Mouse (Mus musculus) MEL (cell line): ENCODE data around the gene Tldc2. TPM values are rescaled to one million over a fixed set of nuclear protein-coding genes. Genes with fewer than 3 reads are reported as not detected.

Source experiments
- DNase-seq: peaks from one replicate; pipeline ENCODE4 v3.0.0; 2011; ENCODE audit warnings: low read depth, low spot score
- H3K27ac ChIP-seq: 2 replicates; pipeline ENCODE4 v1.5.1; 2012; ENCODE audit warnings: low read depth, mild to moderate bottlenecking, control low read depth, low read length, moderate library complexity; ENCODE audit not compliant: control insufficient read depth
- H3K27me3 ChIP-seq, 2 experiments: fragments of 150-350 bp in 1 of 2; sonication (generic) in 1 of 2; 2 replicates each; pipeline ENCODE4 v1.6.1; 2012; ENCODE audit warnings: low read length in 2 of 2, mild to moderate bottlenecking in 2 of 2, improper control_type of control experiment in 1 of 2, moderate library complexity in 1 of 2; ENCODE audit not compliant: insufficient read depth in 2 of 2, control insufficient read depth in 1 of 2
- H3K36me3 ChIP-seq, 2 experiments: 2 replicates each; pipeline ENCODE4 v1.6.1; 2012 to 2014; ENCODE audit warnings: low read length in 2 of 2, improper control_type of control experiment in 1 of 2, inconsistent platforms in 1 of 2, mild to moderate bottlenecking in 1 of 2; ENCODE audit not compliant: insufficient read depth in 2 of 2, control insufficient read depth in 1 of 2
- H3K4me1 ChIP-seq, 2 experiments: fragments of 150-350 bp in 1 of 2; sonication (generic) in 1 of 2; 2 replicates each; pipeline ENCODE4 v1.6.1; 2012; ENCODE audit warnings: low read length in 2 of 2, improper control_type of control experiment in 1 of 2, mild to moderate bottlenecking in 1 of 2; ENCODE audit not compliant: insufficient read depth in 2 of 2, control insufficient read depth in 1 of 2
- H3K4me3 ChIP-seq, 2 experiments: fragments of 150-350 bp in 1 of 2; sonication (generic) in 1 of 2; 2 replicates each; pipeline ENCODE4 v1.5.1; 2012; ENCODE audit warnings: low read depth in 2 of 2, low read length in 2 of 2, mild to moderate bottlenecking in 2 of 2, moderate library complexity in 2 of 2, control low read depth in 1 of 2, improper control_type of control experiment in 1 of 2; ENCODE audit not compliant: control insufficient read depth in 1 of 2, insufficient read depth in 1 of 2
- H3K79me2 ChIP-seq: 2 replicates; pipeline ENCODE4 v1.6.1; 2012; ENCODE audit warnings: mild to moderate bottlenecking, low read length, moderate library complexity; ENCODE audit not compliant: control insufficient read depth, poor library complexity, insufficient read depth
- H3K9ac ChIP-seq: 2 replicates; pipeline ENCODE4 v1.6.1; 2012; ENCODE audit warnings: low read depth, mild to moderate bottlenecking, control low read depth, low read length, moderate library complexity; ENCODE audit not compliant: control insufficient read depth, poor library complexity, severe bottlenecking
- H3K9me3 ChIP-seq: fragments of 150-350 bp; sonication (generic); replicated peaks from 2 replicates; pipeline ENCODE4 v1.6.1; 2012; ENCODE audit warnings: mild to moderate bottlenecking, low read length, improper control_type of control experiment, moderate library complexity; ENCODE audit not compliant: insufficient read depth
- E2F4 ChIP-seq: IDR thresholded peaks from 2 replicates; pipeline ENCODE4 v1.6.1; 2011; ENCODE audit warnings: low read depth, low read length, improper control_type of control experiment, borderline replicate concordance
- EP300 ChIP-seq, 2 experiments: IDR thresholded peaks; 2 replicates each; pipeline ENCODE4 v1.6.1; 2011; ENCODE audit warnings: improper control_type of control experiment in 2 of 2, low read length in 2 of 2, low read depth in 1 of 2, mild to moderate bottlenecking in 1 of 2
- ETS1 ChIP-seq: IDR thresholded peaks from 2 replicates; pipeline ENCODE4 v1.6.1; 2012; ENCODE audit warnings: low read depth, mild to moderate bottlenecking, inconsistent platforms, low read length, improper control_type of control experiment, moderate library complexity
- MAX ChIP-seq: IDR thresholded peaks from 2 replicates; pipeline ENCODE4 v1.6.1; 2011; ENCODE audit warnings: low read length, improper control_type of control experiment
- TAL1 ChIP-seq: IDR thresholded peaks from 2 replicates; pipeline ENCODE4 v1.6.1; 2012; ENCODE audit warnings: mild to moderate bottlenecking, inconsistent platforms, low read length, moderate library complexity, mixed read lengths
- polyA plus RNA-seq, 2 experiments: library from polyadenylated mRNA; stranded (reverse) in 1 of 2; unstranded in 1 of 2; fragments of >175 nt in 1 of 2; fragments of >200 nt in 1 of 2; gene quantifications; 2 replicates each; pipeline versions ENCODE4 v1.2.1 to v1.2.4; 2012; ENCODE audit warnings: low replicate concordance in 2 of 2, low read depth in 1 of 2; ENCODE audit not compliant: insufficient read length in 2 of 2, insufficient read depth in 1 of 2, missing spikeins in 1 of 2
- total RNA-seq: library from RNA; depleted of rRNA; stranded (reverse); fragments of 300-350 nt; gene quantifications from 2 replicates; pipeline ENCODE4 v1.2.3, GENCODE M21; 2012; rRNA removed

The Tldc2 gene
- total and polyA plus RNA-seq, 3 experiments, result not detected

GRCm38 (mm10) chr2:157145173-157145572, 58.3 kb downstream of the Tldc2 start:
- no peak for TF ChIP-seq MAX
- no peak for TF ChIP-seq EP300 (IDR thresholded peaks at IDR 0.05; ENCODE audit: low read depth in 1 of 2, low read length in 2 of 2)
- no peak for TF ChIP-seq TAL1
- no peak for TF ChIP-seq ETS1
- no peak for TF ChIP-seq E2F4
- no peaks in the 10 kb centered on the region for H3K9me3 ChIP-seq
- H3K9ac ChIP-seq, result no peak overlapping the region
- H3K27ac ChIP-seq, result no peak overlapping the region
- no peak for DNase-seq
- H3K4me1 ChIP-seq, result no peaks in the 10 kb centered on the region
- peaks cover 0 to 7% of the 10 kb centered on the region in 2 experiments for H3K36me3 ChIP-seq
- no peak overlapping the region for H3K4me3 ChIP-seq
- H3K27me3 ChIP-seq, result no peaks in the 10 kb centered on the region
- H3K79me2 ChIP-seq, result no peaks in the 10 kb centered on the region

Other genes starting within 250 kb of the Tldc2 start
- gene Tgif2, start 247.0 kb upstream of the Tldc2 start, total RNA-seq, result 15.2 and 16.9 TPM in 2 replicates
- 10 to 100 TPM in 1 of 2 experiments, not detected in 1; 43.3 TPM for gene Tgif2, start 247.0 kb upstream of the Tldc2 start, polyA plus RNA-seq
- gene 4930518I15Rik, start 229.1 kb upstream of the Tldc2 start, total RNA-seq, result 0.23 TPM in 1 of 2 replicates, not detected in the other
- under 1 TPM in 1 of 2 experiments, not detected in 1; 0.60 TPM for gene 4930518I15Rik, start 229.1 kb upstream of the Tldc2 start, polyA plus RNA-seq
- 211 and 226 TPM in 2 replicates for gene Rab5if, start 223.9 kb upstream of the Tldc2 start, total RNA-seq
- gene Rab5if, start 223.9 kb upstream of the Tldc2 start, polyA plus RNA-seq, result 100 to 1,000 TPM; 263 to 315 TPM
- 7.7 and 9.0 TPM in 2 replicates for gene Sla2, start 199.9 kb upstream of the Tldc2 start, total RNA-seq
- gene Sla2, start 199.9 kb upstream of the Tldc2 start, polyA plus RNA-seq, result under 1 TPM in 1 of 2 experiments, not detected in 1; 0.40 TPM
- 19.0 and 20.1 TPM in 2 replicates for gene Ndrg3, start 95.0 kb upstream of the Tldc2 start, total RNA-seq
- gene Ndrg3, start 95.0 kb upstream of the Tldc2 start, polyA plus RNA-seq, result 10 to 100 TPM in 1 of 2 experiments, not detected in 1; 39.6 TPM
- gene Dsn1, start 79.9 kb upstream of the Tldc2 start, total RNA-seq, result 27.1 and 29.3 TPM in 2 replicates
- 10 to 100 TPM in 1 of 2 experiments, not detected in 1; 33.2 TPM for gene Dsn1, start 79.9 kb upstream of the Tldc2 start, polyA plus RNA-seq
- 0.20 and 0.50 TPM in 2 replicates for gene Soga1, start 7.8 kb upstream of the Tldc2 start, total RNA-seq
- gene Soga1, start 7.8 kb upstream of the Tldc2 start, polyA plus RNA-seq, result 1 to 10 TPM in 1 of 2 experiments, not detected in 1; 2.0 TPM
- gene Samhd1, start 48.2 kb downstream of the Tldc2 start, total RNA-seq, result 15.7 and 19.7 TPM in 2 replicates
- gene Samhd1, start 48.2 kb downstream of the Tldc2 start, polyA plus RNA-seq, result 10 to 100 TPM; 50.5 to 76.8 TPM
- 14.8 and 17.8 TPM in 2 replicates for gene Rbl1, start 117.5 kb downstream of the Tldc2 start, total RNA-seq
- gene Rbl1, start 117.5 kb downstream of the Tldc2 start, polyA plus RNA-seq, result 10 to 100 TPM in 1 of 2 experiments, not detected in 1; 18.1 TPM
- 259 and 284 TPM in 2 replicates for gene Rpn2, start 192.0 kb downstream of the Tldc2 start, total RNA-seq
- gene Rpn2, start 192.0 kb downstream of the Tldc2 start, polyA plus RNA-seq, result 100 to 1,000 TPM; 310 to 316 TPM
- gene Mroh8, start 192.5 kb downstream of the Tldc2 start, total RNA-seq, result 0.10 and 0.15 TPM in 2 replicates
- gene Mroh8, start 192.5 kb downstream of the Tldc2 start, polyA plus RNA-seq, result under 1 TPM in 1 of 2 experiments, not detected in 1; 0.18 TPM